Mouse (Mus musculus): ENCODE measurements around the gene Wscd2. TPM values are rescaled to one million over a fixed set of nuclear protein-coding genes. Genes with fewer than 3 reads are reported as not detected.

The Wscd2 gene
- polyA plus RNA-seq, 1 experiment = not detected

DNA sequence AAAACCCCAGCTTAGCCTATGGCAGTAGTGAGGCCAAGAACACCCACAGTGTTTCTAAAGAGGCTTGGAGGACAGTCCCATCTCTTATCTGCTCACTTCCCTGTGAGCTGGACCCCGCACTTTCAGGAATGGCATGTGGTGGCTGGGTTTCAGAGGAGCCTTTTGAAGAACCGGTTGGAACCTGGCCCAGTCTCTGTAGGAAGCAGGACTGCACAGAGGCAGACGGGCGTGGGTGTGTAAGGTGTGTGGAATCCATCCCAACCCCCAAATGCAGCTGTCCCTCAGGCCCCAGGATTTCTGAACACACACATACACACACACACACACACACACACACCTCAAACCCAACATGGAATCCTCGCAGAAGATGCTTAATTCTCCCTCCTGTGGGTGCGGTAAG is 23.9 kb downstream of the Wscd2 start:
- no peak overlapping the region for H3ac ChIP-seq (ENCODE audit: control insufficient read depth, insufficient read length)
- H3K79me2 ChIP-seq (ENCODE audit: control insufficient read depth, insufficient read depth) = no peaks in the 10 kb centered on the region
- H3K27me3 ChIP-seq (ENCODE audit: control insufficient read depth, insufficient read depth, insufficient read length) = peaks cover 83% of the 10 kb centered on the region
- no peak for TF ChIP-seq TCF12 (IDR thresholded peaks at IDR 0.05; ENCODE audit: insufficient read depth, poor library complexity, severe bottlenecking)
- TF ChIP-seq USF1 (IDR thresholded peaks at IDR 0.05; ENCODE audit: low read depth) = no peak
- TF ChIP-seq MYOG (IDR thresholded peaks at IDR 0.05; ENCODE audit: control insufficient read depth in 1 of 3, insufficient read depth in 1 of 3, insufficient read length in 2 of 3, low read depth in 2 of 3) = no peak
- no peak for TF ChIP-seq POLR2AphosphoS2 (IDR thresholded peaks at IDR 0.05; ENCODE audit: insufficient read length, low read depth)
- no peak for TF ChIP-seq REST (IDR thresholded peaks at IDR 0.05; ENCODE audit: insufficient read depth, insufficient read length)
- TF ChIP-seq POLR2A (IDR thresholded peaks at IDR 0.05; ENCODE audit: insufficient read length, low read depth) = no peak
- no peak for TF ChIP-seq MYOD1 (IDR thresholded peaks at IDR 0.05; ENCODE audit: control insufficient read depth in 1 of 3, insufficient read length in 2 of 3, low read depth in 2 of 3)
- TF ChIP-seq TCF3 (IDR thresholded peaks at IDR 0.05; ENCODE audit: insufficient read length, low read depth) = no peak
- no peak for TF ChIP-seq MAX (IDR thresholded peaks at IDR 0.05; ENCODE audit: low read depth)
- no peak for TF ChIP-seq CEBPB (IDR thresholded peaks at IDR 0.05; ENCODE audit: insufficient read depth, poor library complexity, severe bottlenecking)
- no peak for TF ChIP-seq SRF (IDR thresholded peaks at IDR 0.05; ENCODE audit: control insufficient read depth, insufficient read length, low read depth)
- no peak for TF ChIP-seq E2F4 (IDR thresholded peaks at IDR 0.05; ENCODE audit: insufficient read depth)
- H3K4me3 ChIP-seq = no peak overlapping the region
- H3K4me2 ChIP-seq (ENCODE audit: low read depth) = no peak overlapping the region
- no peaks in the 10 kb centered on the region for H3K36me3 ChIP-seq (ENCODE audit: control insufficient read depth, insufficient read depth)

DNA sequence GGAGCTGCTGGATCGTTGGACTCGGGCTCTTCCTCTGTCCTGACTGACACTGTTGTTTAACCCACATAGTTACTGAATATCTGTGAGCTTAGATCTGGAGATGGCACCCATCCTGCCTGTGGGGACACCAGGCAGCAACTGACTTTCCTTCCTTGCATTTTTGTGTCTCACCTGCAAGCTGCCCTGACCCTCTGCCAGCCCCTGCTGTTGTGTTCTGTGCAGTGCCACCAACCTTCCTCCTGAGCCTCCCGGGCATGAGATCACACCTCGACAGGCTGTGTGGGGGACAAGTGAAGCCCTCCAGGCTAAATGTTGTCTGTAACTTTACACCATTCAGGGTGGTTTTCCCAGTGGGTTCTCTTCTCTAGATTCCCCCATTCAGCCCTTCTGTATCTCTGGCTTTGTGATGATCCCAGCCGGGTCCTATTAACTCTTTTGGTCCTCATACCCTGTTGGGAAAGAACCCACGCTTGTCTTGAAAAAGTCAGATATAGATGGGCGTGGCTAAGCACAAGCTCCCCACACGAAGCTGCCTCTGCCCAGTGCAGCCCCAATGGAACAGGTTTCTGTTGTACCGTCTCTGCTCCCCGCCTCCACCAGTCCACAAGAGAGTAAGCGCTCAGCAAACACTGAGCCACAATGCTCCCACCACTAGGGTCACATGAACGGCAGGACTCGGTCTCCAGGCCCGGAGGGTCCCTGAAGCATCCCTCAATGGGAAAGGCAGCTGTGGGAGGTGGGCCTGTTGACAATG is 26.2 kb downstream of the Wscd2 start:
- no peaks in the 10 kb centered on the region for H3K36me3 ChIP-seq (ENCODE audit: control insufficient read depth, insufficient read depth)
- no peaks in the 10 kb centered on the region for H3K79me2 ChIP-seq (ENCODE audit: control insufficient read depth, insufficient read depth)
- H3K4me2 ChIP-seq (ENCODE audit: low read depth) = no peak overlapping the region
- no peak overlapping the region for H3K4me3 ChIP-seq
- H3ac ChIP-seq (ENCODE audit: control insufficient read depth, insufficient read length) = no peak overlapping the region
- peaks cover 79% of the 10 kb centered on the region for H3K27me3 ChIP-seq (ENCODE audit: control insufficient read depth, insufficient read depth, insufficient read length)
- no peak for TF ChIP-seq POLR2A (IDR thresholded peaks at IDR 0.05; ENCODE audit: insufficient read length, low read depth)
- TF ChIP-seq TCF12 (IDR thresholded peaks at IDR 0.05; ENCODE audit: insufficient read depth, poor library complexity, severe bottlenecking) = no peak
- no peak for TF ChIP-seq MYOD1 (IDR thresholded peaks at IDR 0.05; ENCODE audit: control insufficient read depth in 1 of 3, insufficient read length in 2 of 3, low read depth in 2 of 3)
- TF ChIP-seq MYOG (IDR thresholded peaks at IDR 0.05; ENCODE audit: control insufficient read depth in 1 of 3, insufficient read depth in 1 of 3, insufficient read length in 2 of 3, low read depth in 2 of 3) = no peak
- no peak for TF ChIP-seq POLR2AphosphoS2 (IDR thresholded peaks at IDR 0.05; ENCODE audit: insufficient read length, low read depth)
- no peak for TF ChIP-seq TCF3 (IDR thresholded peaks at IDR 0.05; ENCODE audit: insufficient read length, low read depth)
- TF ChIP-seq USF1 (IDR thresholded peaks at IDR 0.05; ENCODE audit: low read depth) = no peak
- TF ChIP-seq E2F4 (IDR thresholded peaks at IDR 0.05; ENCODE audit: insufficient read depth) = no peak

DNA sequence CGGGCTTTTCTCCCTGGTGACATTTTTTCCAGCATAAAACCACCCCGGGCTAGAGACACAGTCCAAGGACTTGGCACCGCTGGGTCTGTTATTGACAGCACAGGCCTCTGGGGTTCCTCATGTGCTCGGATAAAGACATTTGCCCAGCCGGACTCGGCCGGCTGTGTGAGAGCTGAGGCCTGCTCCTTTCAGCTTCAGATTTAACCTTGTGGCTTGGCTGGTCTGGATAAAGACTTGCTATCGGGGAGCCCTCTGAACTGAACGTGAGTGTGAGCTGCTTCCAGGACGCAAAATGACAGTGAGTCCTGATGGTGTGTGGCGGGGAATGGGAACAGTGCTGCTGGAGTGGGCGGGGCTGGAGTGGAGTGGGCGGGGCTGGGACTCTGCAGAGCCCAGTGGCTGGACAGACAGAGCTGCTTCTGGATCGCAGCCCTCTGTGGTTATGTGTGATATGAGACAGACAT is 26.8 kb downstream of the Wscd2 start:
- H3ac ChIP-seq (ENCODE audit: control insufficient read depth, insufficient read length) = no peak overlapping the region
- H3K79me2 ChIP-seq (ENCODE audit: control insufficient read depth, insufficient read depth) = no peaks in the 10 kb centered on the region
- H3K4me2 ChIP-seq (ENCODE audit: low read depth) = no peak overlapping the region
- peaks cover 77% of the 10 kb centered on the region for H3K27me3 ChIP-seq (ENCODE audit: control insufficient read depth, insufficient read depth, insufficient read length)
- no peaks in the 10 kb centered on the region for H3K36me3 ChIP-seq (ENCODE audit: control insufficient read depth, insufficient read depth)
- H3K4me3 ChIP-seq = no peak overlapping the region
- TF ChIP-seq TCF12 (IDR thresholded peaks at IDR 0.05; ENCODE audit: insufficient read depth, poor library complexity, severe bottlenecking) = no peak
- no peak for TF ChIP-seq MYOG (IDR thresholded peaks at IDR 0.05; ENCODE audit: control insufficient read depth in 1 of 3, insufficient read depth in 1 of 3, insufficient read length in 2 of 3, low read depth in 2 of 3)
- no peak for TF ChIP-seq REST (IDR thresholded peaks at IDR 0.05; ENCODE audit: insufficient read depth, insufficient read length)
- no peak for TF ChIP-seq SRF (IDR thresholded peaks at IDR 0.05; ENCODE audit: control insufficient read depth, insufficient read length, low read depth)
- no peak for TF ChIP-seq CEBPB (IDR thresholded peaks at IDR 0.05; ENCODE audit: insufficient read depth, poor library complexity, severe bottlenecking)
- no peak for TF ChIP-seq POLR2AphosphoS2 (IDR thresholded peaks at IDR 0.05; ENCODE audit: insufficient read length, low read depth)

DNA sequence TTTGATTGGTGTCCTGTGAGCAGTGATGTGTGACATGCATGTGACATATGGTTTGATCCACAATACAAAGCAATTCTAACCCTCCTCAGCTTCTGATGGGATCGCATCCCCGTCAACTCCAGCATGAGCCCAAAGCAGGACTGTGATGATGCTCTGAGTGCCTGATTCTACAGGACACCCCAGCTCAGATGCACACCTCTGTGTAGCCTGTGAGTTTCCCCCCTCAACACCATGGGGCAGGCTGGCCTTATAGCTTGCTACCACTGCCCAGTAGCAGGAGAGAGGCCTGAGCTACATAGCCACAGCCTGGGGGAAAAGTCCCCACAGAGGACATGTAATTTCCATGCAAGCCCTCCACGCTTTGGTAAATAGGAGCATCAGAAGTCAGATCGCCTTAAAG is 27.3 kb downstream of the Wscd2 start:
- H3K4me3 ChIP-seq = no peak overlapping the region
- TF ChIP-seq CEBPB (IDR thresholded peaks at IDR 0.05; ENCODE audit: insufficient read depth, poor library complexity, severe bottlenecking) (no peak), MAX (IDR thresholded peaks at IDR 0.05; ENCODE audit: low read depth) (no peak), MYOD1 (IDR thresholded peaks at IDR 0.05; ENCODE audit: control insufficient read depth in 1 of 3, insufficient read length in 2 of 3, low read depth in 2 of 3) (no peak), USF1 (IDR thresholded peaks at IDR 0.05; ENCODE audit: low read depth) (no peak), TCF12 (IDR thresholded peaks at IDR 0.05; ENCODE audit: insufficient read depth, poor library complexity, severe bottlenecking) (no peak), MYOG (IDR thresholded peaks at IDR 0.05; ENCODE audit: control insufficient read depth in 1 of 3, insufficient read depth in 1 of 3, insufficient read length in 2 of 3, low read depth in 2 of 3) (no peak), POLR2A (IDR thresholded peaks at IDR 0.05; ENCODE audit: insufficient read length, low read depth) (no peak), E2F4 (IDR thresholded peaks at IDR 0.05; ENCODE audit: insufficient read depth) (no peak), POLR2AphosphoS2 (IDR thresholded peaks at IDR 0.05; ENCODE audit: insufficient read length, low read depth) (no peak), SRF (IDR thresholded peaks at IDR 0.05; ENCODE audit: control insufficient read depth, insufficient read length, low read depth) (no peak)
- H3K36me3 ChIP-seq (ENCODE audit: control insufficient read depth, insufficient read depth) = no peaks in the 10 kb centered on the region
- H3ac ChIP-seq (ENCODE audit: control insufficient read depth, insufficient read length) = no peak overlapping the region
- peaks cover 73% of the 10 kb centered on the region for H3K27me3 ChIP-seq (ENCODE audit: control insufficient read depth, insufficient read depth, insufficient read length)
- no peak overlapping the region for H3K4me2 ChIP-seq (ENCODE audit: low read depth)
- no peaks in the 10 kb centered on the region for H3K79me2 ChIP-seq (ENCODE audit: control insufficient read depth, insufficient read depth)
